Mouse (Mus musculus) lung, embryonic 14.5 days (tissue): ENCODE measurements at regions not wholly inside any gene's neighbourhood (a gene's known extent, or its start where the extent isn't known, plus 50 kb on each side); places are given as distances from the start of the nearest gene placed in this dataset.
"Not testable (repeated sequence)": the region's sequence is repeated elsewhere in the genome, so short reads cannot be mapped to it uniquely, and the experiment has no call there.

Source experiments
- ATAC-seq: fragments of 200-750 bp; cut with Nextera tagmentation; 2 replicates; pipeline ENCODE4 v1.8.0; 2017; ENCODE audit warnings: mild to moderate bottlenecking, moderate TSS enrichment, moderate library complexity; ENCODE audit not compliant: insufficient read depth
- DNase-seq: peaks from one replicate; pipeline ENCODE4 v3.0.0-alpha.2; 2015
- H3K27ac ChIP-seq: fragments of 300-500 bp; sonication (generic); 2 replicates; pipeline ENCODE4 v1.5.1; 2014; ENCODE audit warnings: low read depth, mild to moderate bottlenecking, moderate library complexity
- H3K27me3 ChIP-seq: fragments of 300-500 bp; sonication (generic); 2 replicates; pipeline ENCODE4 v1.6.1; 2014; ENCODE audit warnings: low read length, control low read depth; ENCODE audit not compliant: insufficient read depth
- H3K36me3 ChIP-seq: fragments of 300-500 bp; sonication (generic); 2 replicates; pipeline ENCODE4 v1.6.1; 2014; ENCODE audit warnings: control low read depth; ENCODE audit not compliant: insufficient read depth
- H3K4me1 ChIP-seq: fragments of 300-500 bp; sonication (generic); 2 replicates; pipeline ENCODE4 v1.6.1; 2014; ENCODE audit warnings: antibody characterized with exemption, control low read depth; ENCODE audit not compliant: insufficient read depth
- H3K4me2 ChIP-seq: fragments of 300-500 bp; sonication (generic); 2 replicates; pipeline ENCODE4 v1.6.1; 2014; ENCODE audit warnings: mild to moderate bottlenecking
- H3K4me3 ChIP-seq: fragments of 300-500 bp; sonication (generic); 2 replicates; pipeline ENCODE4 v1.5.1; 2014; ENCODE audit warnings: low read depth, low read length
- H3K9ac ChIP-seq: fragments of 300-500 bp; sonication (generic); 2 replicates; pipeline ENCODE4 v1.6.1; 2014
- H3K9me3 ChIP-seq: fragments of 300-500 bp; sonication (generic); 2 replicates; pipeline ENCODE4 v1.6.1; 2016; ENCODE audit warnings: low read depth, low read length, control low read depth
- CTCF ChIP-seq: IDR thresholded peaks from 2 replicates; pipeline ENCODE4 v1.5.1; 2016; ENCODE audit warnings: antibody characterized with exemption, low read depth
- WGBS: fragments of 180-500 bp; shearing (Covaris S2); extraction: QIAGEN DNeasy Blood & Tissue Kit; methylation state at CpG from one replicate; pipeline ENCODE4 v1.1.7; 2014; 5-methylcytosine and 5-hydroxymethylcytosine counted together

DNA sequence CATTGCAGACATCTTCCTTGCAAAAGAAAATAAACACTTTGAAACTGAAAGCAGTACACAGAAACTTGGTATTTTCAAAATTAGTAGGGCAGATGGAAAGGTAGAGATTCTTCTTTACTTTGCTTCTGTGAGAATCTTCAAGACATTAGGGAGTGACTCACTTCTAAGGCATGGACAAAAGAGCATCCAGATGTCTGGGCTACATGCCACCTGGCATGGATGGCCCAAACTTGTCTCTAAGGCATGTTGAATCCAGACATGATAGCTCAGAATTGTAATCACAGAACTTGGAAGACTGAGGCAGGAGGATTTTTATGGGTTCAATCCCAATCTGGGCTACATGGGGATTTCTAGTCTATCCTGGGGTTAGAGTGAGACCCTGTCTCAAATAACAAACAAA is 58.4 kb downstream of the Ly6f start:
- Histone ChIP-seq H3K9me3 (no peaks in the 10 kb centered on the region; the same call in 1 of the 2 replicates), H3K4me2 (no peak overlapping the region), H3K9ac (no peak overlapping the region), H3K4me1 (no peaks in the 10 kb centered on the region), H3K4me3 (no peak overlapping the region), H3K27me3 (no peaks in the 10 kb centered on the region), H3K36me3 (no peaks in the 10 kb centered on the region), H3K27ac (no peak overlapping the region)
- ATAC-seq (no peak), DNase-seq (no peak)
- TF ChIP-seq CTCF: no peak

DNA sequence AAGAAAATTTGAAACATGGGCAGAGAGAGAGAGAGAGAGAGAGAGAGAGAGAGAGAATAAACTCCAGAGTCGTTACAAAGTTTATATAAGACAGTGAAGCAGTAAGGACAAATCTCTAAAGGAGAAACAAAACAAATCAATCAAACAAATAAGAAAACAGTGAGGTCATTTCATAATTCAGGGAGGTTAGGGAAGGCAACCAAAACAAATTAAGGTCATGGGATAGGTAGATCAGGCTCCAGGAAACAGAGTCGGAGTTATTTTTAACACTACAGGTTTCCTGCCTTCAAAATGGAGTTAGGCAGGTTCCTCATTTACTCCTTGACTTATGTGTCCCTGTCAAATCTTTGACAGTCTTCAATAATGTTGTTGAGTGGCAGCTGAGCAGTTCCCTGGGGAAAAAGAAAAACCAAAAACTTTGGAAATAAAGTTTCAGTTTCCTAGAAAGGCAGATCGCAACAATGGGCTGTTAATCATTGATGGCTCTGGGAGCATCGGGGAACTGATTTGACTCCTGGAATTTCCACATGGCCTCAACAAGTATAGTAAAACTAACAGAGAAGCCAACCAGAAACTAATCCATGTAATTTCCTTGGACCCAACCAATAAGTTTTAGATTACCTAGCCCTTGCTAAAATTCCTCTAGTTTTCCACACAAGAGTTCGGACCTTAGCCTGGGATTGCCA is 88.0 kb downstream of the Ly6f start:
- ATAC-seq: no peak
- no peak overlapping the region for H3K27ac ChIP-seq

DNA sequence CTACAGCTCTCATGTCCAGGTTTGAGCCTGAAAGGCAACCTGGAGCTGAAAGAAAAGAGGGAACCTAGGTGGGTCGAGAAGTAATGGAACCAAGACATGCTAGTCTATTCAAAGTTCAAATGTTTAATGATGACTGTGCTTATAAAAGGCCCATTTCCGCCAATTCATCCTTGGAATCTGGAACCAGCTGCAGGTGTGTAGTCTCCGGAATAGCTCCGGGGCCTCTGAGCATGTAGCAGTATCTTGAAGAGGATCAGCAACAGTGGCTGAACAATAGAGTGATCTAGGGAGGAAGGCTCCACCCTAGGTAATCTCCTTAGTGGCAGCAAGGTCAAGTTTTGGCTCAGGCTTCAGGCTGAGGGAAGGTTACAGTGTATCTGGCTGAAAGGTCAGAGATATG is 103.4 kb downstream of the Ly6f start:
- DNase-seq (no peak), ATAC-seq (no peak)
- no peak overlapping the region for H3K27ac ChIP-seq
- no peak overlapping the region for H3K4me2 ChIP-seq
- 83% methylated on average over 4 of the region's 4 CpGs for WGBS
- no peak overlapping the region for H3K4me3 ChIP-seq
- no peaks in the 10 kb centered on the region for H3K27me3 ChIP-seq
- H3K36me3 ChIP-seq: no peaks in the 10 kb centered on the region
- no peak for TF ChIP-seq CTCF
- no peaks in the 10 kb centered on the region for H3K4me1 ChIP-seq
- H3K9ac ChIP-seq: no peak overlapping the region
- H3K9me3 ChIP-seq: no peaks in the 10 kb centered on the region

More for the DNA sequence above, 88.0 kb downstream of the Ly6f start:
- DNase-seq: no peak
- no peak for TF ChIP-seq CTCF
- Histone ChIP-seq H3K36me3 (no peaks in the 10 kb centered on the region), H3K9ac (no peak overlapping the region), H3K4me2 (no peak overlapping the region), H3K4me1 (no peaks in the 10 kb centered on the region), H3K27me3 (no peaks in the 10 kb centered on the region), H3K4me3 (no peak overlapping the region), H3K9me3 (no peaks in the 10 kb centered on the region)
- 69% methylated on average over 5 of the region's 5 CpGs for WGBS

DNA sequence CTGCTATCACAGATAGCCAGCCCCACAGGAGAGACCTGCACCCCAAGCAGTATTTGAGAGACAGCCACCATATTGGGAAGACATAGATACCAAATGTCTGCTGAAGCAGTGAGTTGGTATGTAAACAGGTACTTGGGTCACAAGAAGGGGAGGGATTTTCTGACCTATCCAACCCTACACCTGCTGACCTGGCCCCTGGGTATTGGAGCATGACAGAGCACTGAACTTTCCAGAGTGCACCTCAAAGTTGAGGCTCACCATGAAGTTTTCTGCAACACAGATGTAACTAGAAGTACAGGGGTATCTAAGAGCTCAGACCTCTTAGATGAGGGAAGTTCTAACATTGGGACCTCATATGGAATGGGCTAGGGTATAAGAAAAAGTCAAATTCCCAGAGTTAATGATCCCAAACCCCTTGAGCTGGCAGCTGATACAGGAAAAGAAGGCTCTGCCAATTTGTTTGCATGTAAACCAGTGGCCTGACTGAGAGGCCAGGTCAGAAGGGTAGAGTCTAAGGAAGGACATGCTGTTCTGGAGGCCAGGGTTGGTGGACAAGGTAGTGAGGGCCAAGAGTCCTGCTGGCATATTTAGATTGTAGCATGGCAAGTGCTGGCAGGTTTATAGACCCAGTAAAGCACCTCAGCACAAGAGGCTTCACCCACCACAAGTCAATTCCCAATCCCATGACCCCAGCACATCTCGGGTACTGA is 108.3 kb downstream of the Ly6f start:
- H3K9me3 ChIP-seq: no peaks in the 10 kb centered on the region
- H3K4me1 ChIP-seq: no peaks in the 10 kb centered on the region
- no peak overlapping the region for H3K9ac ChIP-seq
- H3K27ac ChIP-seq: no peak overlapping the region
- H3K4me3 ChIP-seq: no peak overlapping the region
- DNase-seq (no peak), ATAC-seq (no peak)
- no peaks in the 10 kb centered on the region for H3K27me3 ChIP-seq
- no peak overlapping the region for H3K4me2 ChIP-seq
- TF ChIP-seq CTCF: no peak
- 90% methylated on average over 1 of the region's 1 CpGs for WGBS
- H3K36me3 ChIP-seq: no peaks in the 10 kb centered on the region

DNA sequence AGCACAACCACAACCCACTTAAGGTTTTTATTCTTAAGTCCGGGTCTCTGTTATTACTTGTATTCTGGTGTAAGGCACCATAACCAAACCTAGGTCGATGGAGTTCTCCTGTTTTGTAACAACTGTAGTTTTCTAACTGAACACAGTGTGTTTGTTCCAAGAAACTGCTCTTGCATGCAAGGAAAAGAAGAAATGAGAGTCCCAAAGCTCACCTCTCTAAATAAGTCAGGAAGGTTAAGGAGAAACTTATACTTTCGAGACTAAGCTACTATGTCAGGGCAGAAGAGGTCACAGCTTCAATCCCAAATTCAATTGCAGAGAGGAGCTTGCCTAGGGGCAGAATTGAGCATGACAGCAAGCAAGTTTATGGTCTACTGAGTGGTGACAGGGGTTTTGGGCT is 109.9 kb downstream of the Ly6f start:
- WGBS: 72% methylated on average over 3 of the region's 3 CpGs

DNA sequence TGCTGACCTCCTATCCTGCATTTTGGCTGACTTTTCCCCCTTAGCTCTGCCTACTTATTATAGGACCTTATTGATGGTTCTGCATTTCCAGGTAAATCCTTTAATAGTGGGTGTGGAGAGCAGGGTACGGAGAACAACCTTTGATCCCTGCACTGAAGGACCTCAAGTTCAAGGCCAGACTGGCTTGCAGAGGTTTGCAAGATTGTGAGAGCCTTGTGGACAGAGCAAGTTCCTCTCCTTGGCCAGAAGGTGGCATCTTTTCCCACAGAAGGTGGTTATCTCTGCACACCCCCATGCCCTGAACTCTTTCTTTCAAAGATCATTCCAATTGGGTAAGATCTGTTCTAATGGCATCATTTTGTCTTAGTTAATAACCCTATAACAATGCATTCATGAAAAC is 111.6 kb downstream of the Ly6f start:
- Histone ChIP-seq H3K4me3 (no peak overlapping the region), H3K27me3 (no peaks in the 10 kb centered on the region), H3K36me3 (no peaks in the 10 kb centered on the region), H3K4me2 (no peak overlapping the region), H3K27ac (no peak overlapping the region), H3K4me1 (no peaks in the 10 kb centered on the region), H3K9me3 (no peaks in the 10 kb centered on the region), H3K9ac (no peak overlapping the region)
- TF ChIP-seq CTCF: 0 out of 2 replicates have a peak, but pooled peaks have one; percentile 13
- no peak for ATAC-seq
- DNase-seq: no peak
- 71% methylated on average over 1 of the region's 1 CpGs for WGBS

More for the DNA sequence above, 109.9 kb downstream of the Ly6f start:
- Histone ChIP-seq H3K27me3 (no peaks in the 10 kb centered on the region), H3K4me1 (no peaks in the 10 kb centered on the region), H3K4me3 (no peak overlapping the region), H3K4me2 (no peak overlapping the region), H3K36me3 (no peaks in the 10 kb centered on the region), H3K9ac (no peak overlapping the region), H3K9me3 (no peaks in the 10 kb centered on the region), H3K27ac (no peak overlapping the region)
- DNase-seq (no peak), ATAC-seq (no peak)
- no peak for TF ChIP-seq CTCF

DNA sequence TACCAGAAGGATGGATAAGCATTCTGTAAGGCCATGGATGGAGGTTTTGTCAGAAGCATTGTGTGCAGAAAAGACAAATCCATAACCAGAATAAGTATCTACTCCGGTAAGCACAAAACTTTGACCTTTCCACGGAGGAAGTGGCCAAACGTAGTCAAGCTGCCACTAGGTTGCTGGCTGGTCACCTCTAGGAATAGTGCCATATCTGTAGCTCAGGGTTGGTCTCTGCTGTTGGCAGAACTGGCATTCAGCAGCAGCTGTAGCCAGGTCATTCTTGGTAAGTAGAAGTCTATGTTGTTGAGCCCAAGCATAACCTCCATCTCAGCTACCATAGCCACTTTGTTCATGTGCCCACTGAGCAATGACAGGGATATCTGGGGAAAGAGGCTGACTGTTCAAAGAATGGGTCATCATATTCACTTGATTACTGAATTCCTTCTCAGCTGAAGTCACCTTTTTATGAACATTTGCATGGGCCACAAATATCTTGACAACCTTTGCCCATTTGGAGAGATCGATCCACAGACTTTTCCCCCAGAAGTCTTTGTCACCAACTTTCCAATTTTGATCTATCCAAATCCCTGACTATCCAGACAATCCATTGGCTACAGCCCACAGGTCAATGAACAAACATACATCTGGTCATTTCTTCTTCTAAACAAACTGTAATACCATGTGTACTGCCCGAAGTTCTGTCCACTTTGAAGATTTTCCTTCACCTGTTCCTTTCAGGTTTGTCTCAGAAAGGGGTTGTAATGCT is 114.2 kb downstream of the Ly6f start:
- H3K27me3 ChIP-seq: no peaks in the 10 kb centered on the region
- H3K9me3 ChIP-seq: no peaks in the 10 kb centered on the region
- H3K9ac ChIP-seq: no peak overlapping the region
- no peaks in the 10 kb centered on the region for H3K36me3 ChIP-seq
- WGBS: 81% methylated on average over 5 of the region's 5 CpGs
- H3K4me1 ChIP-seq: no peaks in the 10 kb centered on the region
- H3K27ac ChIP-seq: no peak overlapping the region
- no peak overlapping the region for H3K4me2 ChIP-seq
- ATAC-seq (no peak), DNase-seq (no peak)
- no peak overlapping the region for H3K4me3 ChIP-seq
- no peak for TF ChIP-seq CTCF

DNA sequence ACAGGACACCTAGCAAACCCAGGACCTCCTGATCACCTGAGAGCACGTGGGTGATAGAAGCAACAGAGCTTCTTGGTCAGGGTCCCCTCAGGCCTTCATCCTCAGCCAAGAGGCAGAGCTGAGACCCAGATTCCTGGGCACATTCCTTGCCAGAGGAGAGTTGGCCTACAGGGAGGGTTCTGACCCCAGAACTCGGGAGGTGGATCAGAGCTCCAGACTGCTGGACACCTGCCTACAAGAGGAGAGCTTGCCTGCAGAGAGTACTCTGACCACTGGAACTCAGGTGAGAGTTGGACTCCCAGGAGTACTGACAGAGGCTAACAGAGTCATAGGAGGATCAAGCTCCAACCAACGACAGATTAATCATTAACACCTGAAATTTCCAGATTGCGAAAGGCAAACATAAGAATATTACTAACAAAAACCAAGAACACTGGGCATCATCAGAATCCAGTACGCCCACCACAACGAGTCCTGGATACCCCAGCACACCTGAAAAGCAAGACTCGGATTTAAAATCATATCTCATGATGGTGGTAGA is 124.8 kb downstream of the Ly6f start:
- H3K4me2 ChIP-seq, H3K27me3 ChIP-seq, H3K4me1 ChIP-seq, H3K27ac ChIP-seq, H3K4me3 ChIP-seq, H3K9me3 ChIP-seq, H3K36me3 ChIP-seq, DNase-seq, ATAC-seq, H3K9ac ChIP-seq: not testable (repeated sequence)
- 64% methylated on average over 7 of the region's 7 CpGs for WGBS
